Mouse (Mus musculus) heart, postnatal 25 days (tissue): ENCODE measurements around the gene Crb3. TPM values are rescaled to one million over a fixed set of nuclear protein-coding genes. Genes with fewer than 3 reads are reported as not detected.

Source experiments
- DNase-seq: peaks from one replicate; pipeline ENCODE4 v3.0.0; 2022; ENCODE audit warnings: low spot score
- intact Hi-C: fragments of 180-260 bp; cut with DNase I; formaldehyde crosslinking; loops from one replicate; pipeline ENCODE4 v1.15.1; 2025
- total RNA-seq, 2 experiments: library from RNA; stranded (reverse); gene quantifications; 2 replicates each; pipeline ENCODE4 v1.2.3; 2021

Crb3 gene
- total RNA-seq, 2 experiments from 2014 or later, result 0.78 TPM; not detected in 1

DNA sequence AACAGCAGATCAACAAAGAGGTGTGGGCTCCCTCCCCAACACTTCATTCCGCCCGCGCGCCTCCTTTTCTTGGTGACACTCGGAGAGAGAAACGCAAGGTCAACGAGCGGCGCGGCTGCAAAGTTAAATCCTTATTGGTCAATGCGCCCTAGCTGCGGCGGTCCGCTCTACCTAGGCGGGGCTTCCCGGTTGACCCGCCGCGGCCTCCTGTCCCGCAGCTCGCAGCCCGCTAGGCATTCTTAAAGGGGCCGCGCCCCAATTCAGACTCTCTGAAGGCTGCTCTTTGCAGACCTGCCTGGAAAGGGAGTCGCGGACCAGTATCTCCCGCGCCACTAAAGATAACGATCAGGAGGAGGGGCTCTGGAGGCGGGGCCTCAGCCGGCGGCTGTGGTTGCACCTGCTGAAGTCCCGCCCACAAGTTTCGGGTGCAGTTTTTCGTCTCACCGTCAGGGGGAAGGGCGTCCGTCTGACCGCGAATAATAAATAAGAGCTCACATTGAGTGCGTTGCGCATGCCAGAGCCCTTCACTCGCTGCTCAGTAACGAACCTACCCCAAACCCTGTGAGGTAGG lies 1.4 kb downstream of the Crb3 start:
- intact Hi-C loops, result loop anchor here (2.0 to 10.0 kb wide), 2 partner anchors 106 to 274 kb away; no protein-coding TSS in a partner anchor

DNA sequence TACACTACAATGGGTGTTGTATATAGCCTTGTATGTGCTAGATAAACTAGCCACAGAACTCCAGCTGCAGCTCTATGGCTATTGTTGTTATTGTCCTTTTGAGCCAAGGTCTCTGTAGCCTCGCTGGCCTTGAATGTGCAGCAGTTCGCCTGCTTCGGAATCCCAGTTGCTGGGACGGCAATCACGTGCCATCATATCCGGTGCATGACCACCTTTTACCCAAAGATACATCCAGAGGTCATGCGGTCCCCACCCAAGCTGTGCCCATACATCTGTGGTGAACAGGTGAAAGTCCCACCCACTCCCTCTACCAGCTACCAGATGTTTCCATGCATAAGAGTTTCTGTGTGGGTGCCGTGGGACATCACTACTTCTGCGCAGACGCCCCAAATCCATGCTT lies 2.2 kb downstream of the Crb3 start:
- DNase-seq, result no peak
- intact Hi-C loops, result loop anchor here (2.0 to 10.0 kb wide), 2 partner anchors 106 to 274 kb away; no protein-coding TSS in a partner anchor

More for the DNA sequence above, 1.4 kb downstream of the Crb3 start:
- peak; percentile 92 for DNase-seq

DNA sequence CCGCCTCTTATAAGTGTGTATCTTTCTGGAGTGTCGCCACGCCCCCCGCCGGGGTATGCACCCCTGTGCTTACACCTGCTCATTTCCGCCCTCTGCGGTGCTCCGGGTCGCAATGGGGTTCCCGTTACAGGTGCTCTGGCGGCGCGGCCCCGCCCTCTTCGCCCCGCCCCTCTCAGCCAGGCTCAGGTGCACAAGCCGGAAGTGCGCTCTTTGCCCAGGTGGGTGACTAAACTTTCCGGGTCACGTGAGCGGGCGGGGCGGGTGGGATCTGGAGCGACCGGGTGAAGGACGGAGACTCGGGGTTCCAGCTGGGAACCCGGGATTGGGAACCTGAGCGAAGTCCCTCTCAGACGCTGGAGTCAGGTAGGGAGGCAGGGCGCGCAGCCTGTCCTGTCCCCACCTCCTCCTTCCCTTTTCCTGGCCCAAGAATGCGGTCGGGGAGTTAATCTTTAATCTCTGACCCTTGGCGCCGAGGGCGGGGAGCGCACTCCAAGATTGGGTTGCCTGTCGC lies 3.2 kb downstream of the Crb3 start:
- intact Hi-C loops, result loop anchor here (10.0 kb wide), 1 partner anchor 273 kb away; no protein-coding TSS in a partner anchor
- no peak for DNase-seq

- no peak for DNase-seq
- intact Hi-C loops, result loop anchor here (10.0 kb wide), 1 partner anchor 272 kb away; no protein-coding TSS in a partner anchor
Measured at GRCm38 (mm10) chr17:57062548-57062947, 3.6 kb downstream of the Crb3 start.

GRCm38 (mm10) chr17:57063031-57063430 lies 4.1 kb downstream of the Crb3 start:
- intact Hi-C loops, result loop anchor here (10.0 kb wide), 1 partner anchor 272 kb away; no protein-coding TSS in a partner anchor
- no peak for DNase-seq

DNA sequence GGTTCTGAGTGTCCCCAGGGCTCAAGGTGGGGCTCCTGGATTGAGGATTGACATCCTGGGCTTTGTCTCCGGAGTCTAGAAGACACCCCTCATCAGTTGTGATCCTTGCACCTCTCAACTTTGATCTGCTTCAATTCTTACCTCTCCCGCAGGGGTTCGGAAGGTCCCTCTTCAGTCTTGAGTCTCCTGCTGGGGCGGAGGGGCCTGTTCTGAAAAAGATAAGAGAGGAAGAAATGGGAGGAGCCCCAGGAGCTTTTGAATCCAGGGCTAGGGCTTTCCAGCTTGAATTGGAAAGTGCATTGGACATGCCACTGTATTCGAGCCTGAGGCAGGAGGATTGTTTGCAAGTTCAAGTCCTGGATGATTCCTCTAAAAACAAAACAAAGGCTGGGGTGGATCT lies 8.0 kb downstream of the Crb3 start:
- DNase-seq, result no peak
- intact Hi-C loops, result loop anchor here (10.0 kb wide), 1 partner anchor 268 kb away; no protein-coding TSS in a partner anchor

DNA sequence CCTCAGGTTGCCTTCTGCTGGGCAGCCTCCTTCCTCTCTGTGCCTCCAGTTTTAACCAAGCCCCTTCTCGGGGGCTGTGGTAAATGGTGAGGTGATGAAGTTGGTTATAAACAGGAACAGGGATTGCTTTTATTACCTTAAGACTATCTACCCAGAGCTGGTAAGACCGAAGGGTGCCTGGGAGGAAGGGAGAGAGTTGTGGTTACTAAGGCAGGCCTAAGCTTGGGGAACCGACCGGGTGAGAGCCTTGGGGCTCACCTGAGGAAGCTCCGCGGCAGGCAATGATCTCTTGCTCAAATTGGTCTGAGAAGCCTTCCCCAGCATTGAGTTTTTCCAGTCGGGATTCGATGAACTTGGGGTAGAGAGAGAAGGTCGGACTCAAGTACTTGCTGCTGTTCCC lies 11.4 kb downstream of the Crb3 start:
- DNase-seq, result no peak
- intact Hi-C loops, result no loop called here

GRCm38 (mm10) chr17:57070699-57071098 lies 11.8 kb downstream of the Crb3 start:
- intact Hi-C loops, result no loop called here
- DNase-seq, result no peak

DNA sequence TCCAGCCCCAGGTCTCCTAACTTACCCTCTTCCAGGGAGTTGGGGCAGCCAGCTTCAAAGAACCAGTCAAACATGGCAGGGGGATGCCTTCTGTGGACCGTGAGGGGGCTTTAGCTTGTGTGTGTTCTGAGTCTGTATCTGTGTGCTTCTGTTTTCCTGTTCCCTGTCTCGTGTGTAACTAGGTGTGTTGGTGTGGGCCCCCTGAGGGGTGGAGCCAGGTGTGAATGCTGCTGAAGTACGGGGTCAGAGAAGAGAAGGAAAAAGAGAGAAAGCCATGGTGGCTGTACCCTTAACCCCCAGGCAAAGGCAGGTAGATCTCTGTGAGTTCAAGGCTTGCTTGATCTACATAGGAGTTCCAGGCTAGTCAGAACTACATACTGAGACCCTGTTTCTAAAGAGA lies 18.0 kb downstream of the Crb3 start:
- intact Hi-C loops, result no loop called here
- DNase-seq, result no peak

DNA sequence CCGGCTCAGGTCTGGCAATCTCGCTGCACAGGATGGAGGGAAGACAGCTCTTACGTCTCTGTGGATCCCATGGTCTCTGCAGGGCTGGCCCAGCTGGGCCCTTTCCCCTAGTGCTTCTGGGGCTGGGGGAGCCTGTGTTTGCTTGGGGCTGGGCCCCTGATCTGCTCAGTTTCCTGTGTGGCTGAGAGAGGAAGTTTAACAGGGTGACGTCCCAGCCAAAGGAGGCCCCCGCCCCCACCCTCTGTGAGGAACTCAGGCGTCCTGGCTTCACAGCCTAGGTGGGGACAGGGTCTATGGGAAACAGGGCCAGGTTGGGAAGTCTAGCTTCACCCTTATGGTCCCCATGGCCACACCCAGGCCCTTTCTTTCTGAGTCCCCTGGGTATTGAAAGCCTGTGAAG lies 19.4 kb downstream of the Crb3 start, which contains the start of gene Dennd1c:
TSS of gene Dennd1c (minus strand) at position 179 of the 400 bp plus-strand sequence.
- intact Hi-C loops, result no loop called here
- no peak for DNase-seq

DNA sequence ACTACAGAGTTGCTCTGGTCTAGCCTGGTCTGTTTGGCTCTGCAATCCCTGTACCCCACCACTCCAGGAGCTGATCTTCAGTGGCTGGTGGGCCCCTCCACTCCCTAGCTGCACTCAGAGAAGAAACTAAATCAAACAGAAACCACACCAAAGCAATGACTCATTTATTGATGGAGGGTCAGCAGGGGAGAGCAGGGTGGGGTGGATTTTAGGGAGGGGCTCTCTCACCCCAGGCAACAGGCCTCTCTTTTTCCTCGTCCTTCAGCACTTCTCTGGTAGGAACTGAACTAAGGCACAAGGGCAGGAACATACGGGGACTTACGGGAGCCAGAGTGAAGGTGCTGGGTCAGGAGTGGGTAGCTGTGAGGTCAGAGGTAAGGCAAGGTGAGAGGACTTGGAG lies 21.0 kb downstream of the Crb3 start:
- intact Hi-C loops, result no loop called here
- DNase-seq, result no peak

GRCm38 (mm10) chr17:57081234-57081842 lies 22.4 kb downstream of the Crb3 start:
- DNase-seq, result no peak
- intact Hi-C loops, result no loop called here

DNA sequence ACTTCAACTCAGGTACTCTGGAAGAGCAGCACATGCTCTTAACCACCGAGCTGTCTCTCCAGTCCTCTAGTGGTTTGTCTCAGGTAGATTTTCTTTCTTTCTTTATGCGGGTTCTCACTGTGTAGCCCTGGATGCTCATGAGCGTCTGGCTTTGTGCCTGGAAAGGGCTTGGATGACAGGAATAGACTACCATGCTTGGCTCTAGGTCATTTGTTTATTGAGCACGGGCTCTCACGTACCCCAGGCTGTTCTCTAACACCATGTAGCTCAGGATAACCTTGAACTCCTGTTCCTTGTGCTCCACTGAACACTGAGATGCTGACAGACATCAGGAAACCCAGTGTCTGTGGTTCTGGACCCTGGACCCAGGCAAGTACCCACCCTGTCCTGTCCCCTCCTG lies 23.6 kb downstream of the Crb3 start:
- no peak for DNase-seq
- intact Hi-C loops, result no loop called here

GRCm38 (mm10) chr17:57085970-57086757 lies 27.3 kb downstream of the Crb3 start:
- intact Hi-C loops, result no loop called here
- no peak for DNase-seq

- no peak for DNase-seq
- intact Hi-C loops, result no loop called here
Measured at GRCm38 (mm10) chr17:57087049-57087832, 28.3 kb downstream of the Crb3 start, which contains the start of gene Tubb4a. TSS of gene Tubb4a (minus strand) at chr17:57087782.

DNA sequence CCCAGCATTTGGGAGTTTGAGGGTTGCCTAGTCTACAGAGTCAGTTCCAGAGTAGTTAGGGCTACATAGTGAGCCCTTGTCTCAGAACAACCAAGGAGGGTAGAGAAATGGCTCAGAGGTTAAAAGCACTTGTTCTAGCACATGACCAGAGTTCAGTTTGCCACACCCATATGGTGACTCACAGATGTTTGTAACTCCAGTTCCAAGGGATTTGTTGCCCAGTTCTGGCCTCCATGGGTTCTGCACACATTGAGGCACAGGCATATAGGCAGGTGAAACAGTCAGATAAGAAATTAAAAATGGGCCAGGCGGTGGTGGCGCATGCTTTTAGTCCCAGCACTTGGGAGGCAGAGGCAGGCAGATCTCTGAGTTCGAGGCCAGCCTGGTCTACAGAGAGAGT lies 35.3 kb downstream of the Crb3 start:
- intact Hi-C loops, result no loop called here
- no peak for DNase-seq

DNA sequence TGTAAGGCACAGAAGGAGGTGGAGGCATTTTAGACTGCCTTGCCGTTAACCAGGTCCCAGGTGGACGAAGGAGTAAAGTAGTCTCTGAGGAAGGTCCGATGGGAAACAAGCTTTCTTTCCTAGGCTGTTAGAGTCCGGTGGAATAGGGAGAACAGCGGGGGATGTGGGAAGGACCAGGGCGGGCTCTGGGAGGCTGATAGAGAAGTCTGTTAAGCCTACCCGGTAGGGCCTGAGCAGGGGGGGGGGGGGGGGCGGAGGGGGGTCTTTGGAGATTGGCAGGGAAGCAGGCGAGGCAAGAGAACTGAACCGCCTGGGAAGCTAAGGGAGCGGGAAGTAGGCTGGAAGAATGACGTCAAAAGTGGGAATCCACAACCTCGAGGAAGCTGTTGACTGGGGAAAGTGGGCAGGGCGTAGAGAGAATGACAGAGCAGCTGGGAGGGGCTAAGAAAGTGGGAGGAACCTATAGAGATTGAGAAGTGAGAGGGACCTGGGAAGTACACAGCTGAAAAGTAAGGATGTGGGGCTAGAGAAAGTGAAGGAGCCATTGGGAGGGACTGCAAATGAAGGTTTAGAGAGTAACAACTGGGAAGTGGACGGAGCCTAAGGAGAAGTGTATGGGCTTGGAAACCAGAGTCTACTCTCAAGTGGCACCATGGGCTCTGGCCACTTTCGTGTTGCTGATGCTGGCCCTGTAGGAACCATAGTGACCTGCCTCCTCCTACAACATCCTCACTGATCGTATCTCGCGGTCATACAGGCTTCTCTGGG lies 37.1 kb downstream of the Crb3 start:
- intact Hi-C loops, result loop anchor here (1.0 to 5.0 kb wide), 4 partner anchors 71 to 239 kb away; partner anchors contain the start of genes Alkbh7 and Vav1
- peak; percentile 43 for DNase-seq

GRCm38 (mm10) chr17:57096623-57096920 lies 37.7 kb downstream of the Crb3 start:
- DNase-seq, result peak; percentile 58
- intact Hi-C loops, result loop anchor here (1.0 to 5.0 kb wide), 4 partner anchors 71 to 238 kb away; partner anchors contain the start of genes Alkbh7 and Vav1

GRCm38 (mm10) chr17:57098321-57098720 lies 39.4 kb downstream of the Crb3 start:
- no peak for DNase-seq
- intact Hi-C loops, result loop anchor here (5.0 kb wide), 2 partner anchors 101 to 179 kb away; partner anchors contain the start of genes Alkbh7 and Vav1
